Mouse (Mus musculus): ENCODE data around the gene Lrrc27. TPM values are rescaled to one million over a fixed set of nuclear protein-coding genes. Genes with fewer than 3 reads are reported as not detected.

The Lrrc27 gene
- polyA plus RNA-seq, 1 experiment from 2014 or later: 0.43 TPM

DNA sequence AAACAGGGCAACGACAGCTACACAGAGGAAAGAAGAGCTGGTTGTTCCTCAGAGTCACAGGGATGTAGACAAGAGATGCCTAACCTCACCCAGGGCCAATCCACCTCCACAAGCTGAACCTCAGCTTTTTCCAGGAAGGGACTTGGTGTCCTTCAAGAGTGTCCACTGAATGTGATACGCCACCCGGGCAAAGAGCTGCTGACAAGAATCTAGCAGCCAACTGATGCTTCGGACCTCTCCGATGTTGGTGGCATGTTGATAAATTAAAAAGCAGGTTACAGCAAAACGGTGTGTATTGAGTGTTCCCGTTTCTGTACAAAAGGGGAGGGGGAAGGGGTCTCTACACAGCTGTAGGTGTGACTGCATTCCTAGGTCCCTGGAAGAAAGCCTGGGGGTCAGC is 27.9 kb upstream of the Lrrc27 start:
- TF ChIP-seq CTCF (IDR thresholded peaks at IDR 0.05; ENCODE audit: low read depth): no peak
- no peak for TF ChIP-seq EP300 (IDR thresholded peaks at IDR 0.05; ENCODE audit: low read depth)
- Histone ChIP-seq H3K27me3 (ENCODE audit: insufficient read depth, low read length) (peaks cover 44% of the 10 kb centered on the region), H3K36me3 (replicated peaks; ENCODE audit: insufficient read depth, low read length) (no peaks in the 10 kb centered on the region), H3K4me3 (ENCODE audit: low read depth, low read length) (no peak overlapping the region), H3K9ac (replicated peaks) (no peak overlapping the region), H3K27ac (ENCODE audit: low read depth) (no peak overlapping the region), H3K4me2 (ENCODE audit: low read depth, low read length) (no peak overlapping the region), H3K9me3 (ENCODE audit: low read length) (no peaks in the 10 kb centered on the region), H3K4me1 (ENCODE audit: insufficient read depth) (peaks cover 8% of the 10 kb centered on the region)
- DNase-seq (no peak), ATAC-seq (no peak)
- WGBS (ENCODE audit: insufficient replicate concordance): 75% methylated on average over 7 of the region's 7 CpGs

DNA sequence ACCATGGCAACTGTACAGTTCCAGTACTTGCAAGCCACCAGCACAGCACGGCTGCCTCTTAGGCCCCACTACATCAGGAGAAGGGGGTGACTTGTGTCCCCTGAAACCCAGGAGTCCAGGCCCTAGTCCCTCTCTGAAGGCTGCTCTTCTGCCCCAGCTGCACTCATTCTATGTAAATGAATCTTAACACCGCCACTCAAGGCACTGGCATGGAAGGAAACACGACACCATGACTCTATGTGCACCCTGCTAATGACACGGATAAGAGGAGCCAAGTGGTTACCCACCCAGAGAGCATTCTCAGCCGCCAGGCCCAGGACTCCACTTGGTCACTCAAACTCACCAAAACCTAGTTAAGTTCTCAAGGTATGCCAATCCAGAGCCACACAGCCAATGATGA is 26.8 kb upstream of the Lrrc27 start:
- ATAC-seq: no peak
- WGBS (ENCODE audit: insufficient replicate concordance): 45% methylated on average over 5 of the region's 5 CpGs

DNA sequence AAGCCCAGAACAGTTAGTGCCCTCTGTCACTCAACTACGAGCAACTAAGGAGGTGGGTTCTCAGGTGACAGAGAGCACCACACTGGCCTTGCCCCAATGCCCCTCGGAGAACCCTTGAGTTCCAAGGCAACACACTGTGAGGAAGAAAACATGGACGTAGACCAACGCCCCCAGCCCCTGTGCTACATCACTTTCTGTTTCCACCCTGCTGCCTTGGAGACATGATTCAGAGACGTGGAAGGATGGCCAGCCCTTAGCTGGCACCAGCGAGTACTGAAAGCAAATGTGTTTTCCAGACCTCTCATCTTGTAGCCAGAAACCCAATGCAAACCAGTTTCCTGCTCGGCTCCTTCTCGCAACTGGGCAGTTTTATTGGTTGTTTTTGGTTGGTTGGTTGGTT is 26.4 kb upstream of the Lrrc27 start:
- 63% methylated on average over 8 of the region's 8 CpGs for WGBS (ENCODE audit: insufficient replicate concordance)
- TF ChIP-seq EP300 (IDR thresholded peaks at IDR 0.05; ENCODE audit: low read depth) (no peak), CTCF (IDR thresholded peaks at IDR 0.05; ENCODE audit: low read depth) (no peak)
- Histone ChIP-seq H3K27me3 (ENCODE audit: insufficient read depth, low read length) (peaks cover 49% of the 10 kb centered on the region), H3K9ac (replicated peaks) (no peak overlapping the region), H3K4me2 (ENCODE audit: low read depth, low read length) (no peak overlapping the region), H3K9me3 (ENCODE audit: low read length) (no peaks in the 10 kb centered on the region), H3K4me1 (ENCODE audit: insufficient read depth) (peaks cover 8% of the 10 kb centered on the region), H3K4me3 (ENCODE audit: low read depth, low read length) (no peak overlapping the region), H3K36me3 (replicated peaks; ENCODE audit: insufficient read depth, low read length) (no peaks in the 10 kb centered on the region), H3K27ac (ENCODE audit: low read depth) (no peak overlapping the region)
- DNase-seq: no peak
- ATAC-seq: no peak

More for the DNA sequence above, 26.8 kb upstream of the Lrrc27 start:
- Histone ChIP-seq H3K9ac (replicated peaks) (no peak overlapping the region), H3K36me3 (replicated peaks; ENCODE audit: insufficient read depth, low read length) (no peaks in the 10 kb centered on the region), H3K9me3 (ENCODE audit: low read length) (no peaks in the 10 kb centered on the region), H3K27ac (ENCODE audit: low read depth) (no peak overlapping the region), H3K4me1 (ENCODE audit: insufficient read depth) (peaks cover 8% of the 10 kb centered on the region), H3K27me3 (ENCODE audit: insufficient read depth, low read length) (peaks cover 49% of the 10 kb centered on the region), H3K4me3 (ENCODE audit: low read depth, low read length) (no peak overlapping the region), H3K4me2 (ENCODE audit: low read depth, low read length) (no peak overlapping the region)
- no peak for TF ChIP-seq EP300 (IDR thresholded peaks at IDR 0.05; ENCODE audit: low read depth)
- TF ChIP-seq CTCF (IDR thresholded peaks at IDR 0.05; ENCODE audit: low read depth): no peak
- DNase-seq: no peak

DNA sequence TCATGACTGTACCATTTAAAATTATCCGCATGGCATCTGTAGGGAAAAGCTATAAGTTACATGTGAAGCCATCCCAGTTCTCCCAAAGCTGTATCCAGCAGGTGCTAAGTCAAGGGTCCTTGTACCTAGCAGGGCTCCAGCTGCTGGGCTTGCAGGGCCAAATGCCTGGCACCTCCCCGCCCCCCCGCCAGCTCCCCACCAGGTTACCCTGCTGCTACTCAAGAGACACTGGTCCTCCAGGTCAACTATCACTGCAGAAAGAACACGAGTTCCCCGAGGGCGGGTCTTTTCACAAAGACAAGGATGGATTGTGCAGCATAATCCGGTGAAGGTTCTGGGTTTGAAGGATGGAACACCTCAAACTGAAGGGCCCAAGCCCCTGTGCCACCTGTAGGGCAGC is 25.5 kb upstream of the Lrrc27 start:
- Histone ChIP-seq H3K4me2 (ENCODE audit: low read depth, low read length) (peak overlapping the region; percentile 92; the same call in 1 of the 2 replicates), H3K9ac (replicated peaks) (no peak overlapping the region), H3K4me3 (ENCODE audit: low read depth, low read length) (peak overlapping the region; percentile 55)

DNA sequence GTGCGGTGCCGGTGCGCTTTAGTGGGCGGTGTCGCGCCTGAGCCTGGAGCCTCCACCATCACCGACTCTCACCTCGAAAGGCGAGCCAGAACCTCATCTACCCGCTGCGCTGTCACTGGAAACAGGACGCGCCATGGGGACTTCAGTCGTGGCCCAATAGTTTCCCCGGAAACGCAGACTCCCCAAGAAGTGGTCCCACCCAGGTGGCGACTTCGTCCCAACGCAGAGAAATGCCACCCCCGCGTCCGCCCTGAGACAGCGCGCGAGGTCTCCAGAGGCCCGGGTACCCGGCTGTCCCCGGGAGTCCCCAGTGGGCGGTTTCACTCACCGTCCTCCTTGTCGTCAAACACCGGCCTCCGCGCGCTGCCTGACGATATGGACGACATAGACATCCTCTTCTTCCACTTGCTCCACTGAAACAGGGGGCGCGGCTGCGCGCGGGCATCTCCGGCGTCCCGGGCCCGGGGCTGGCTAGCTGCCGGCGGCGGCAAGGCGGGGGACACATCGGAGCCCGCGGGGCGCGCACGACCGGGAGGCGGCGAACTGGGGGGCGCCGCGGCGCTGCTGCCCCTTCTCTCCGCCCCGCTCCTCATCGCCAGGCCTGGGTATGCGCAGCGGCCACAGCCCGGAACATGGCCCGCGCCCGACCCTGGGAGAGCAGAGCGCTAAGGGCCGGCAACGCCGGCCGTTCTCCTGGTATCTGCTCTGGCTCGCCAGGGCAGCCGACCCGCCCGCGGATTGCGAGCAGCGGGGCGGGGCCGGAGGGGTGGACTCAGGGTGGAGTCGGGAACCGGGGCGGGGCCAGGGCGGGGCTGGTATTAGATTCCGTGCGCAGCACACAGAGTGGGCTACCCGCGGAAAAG is 24.8 kb upstream of the Lrrc27 start:
- peak; percentile 63 for ATAC-seq
- peak; percentile 74 for DNase-seq
- peaks cover 8% of the 10 kb centered on the region for H3K4me1 ChIP-seq (ENCODE audit: insufficient read depth)
- TF ChIP-seq EP300 (IDR thresholded peaks at IDR 0.05; ENCODE audit: low read depth) (no peak), CTCF (IDR thresholded peaks at IDR 0.05; ENCODE audit: low read depth) (no peak)
- H3K9ac ChIP-seq (replicated peaks): peak overlapping the region; percentile 26
- H3K4me3 ChIP-seq (ENCODE audit: low read depth, low read length): peak overlapping the region; percentile 55
- H3K27me3 ChIP-seq (ENCODE audit: insufficient read depth, low read length): peaks cover 49% of the 10 kb centered on the region
- H3K27ac ChIP-seq (ENCODE audit: low read depth): no peak overlapping the region
- H3K4me2 ChIP-seq (ENCODE audit: low read depth, low read length): peak overlapping the region; percentile 92
- under 1% methylated on average over 82 of the region's 94 CpGs for WGBS (ENCODE audit: insufficient replicate concordance)
- H3K36me3 ChIP-seq (replicated peaks; ENCODE audit: insufficient read depth, low read length): no peaks in the 10 kb centered on the region
- H3K9me3 ChIP-seq (ENCODE audit: low read length): no peaks in the 10 kb centered on the region

More for the DNA sequence above, 25.5 kb upstream of the Lrrc27 start:
- H3K36me3 ChIP-seq (replicated peaks; ENCODE audit: insufficient read depth, low read length): no peaks in the 10 kb centered on the region
- no peak overlapping the region for H3K27ac ChIP-seq (ENCODE audit: low read depth)
- ATAC-seq (no peak), DNase-seq (no peak)
- TF ChIP-seq EP300 (IDR thresholded peaks at IDR 0.05; ENCODE audit: low read depth): no peak
- no peak for TF ChIP-seq CTCF (IDR thresholded peaks at IDR 0.05; ENCODE audit: low read depth)
- peaks cover 8% of the 10 kb centered on the region for H3K4me1 ChIP-seq (ENCODE audit: insufficient read depth)
- H3K27me3 ChIP-seq (ENCODE audit: insufficient read depth, low read length): peaks cover 49% of the 10 kb centered on the region
- no peaks in the 10 kb centered on the region for H3K9me3 ChIP-seq (ENCODE audit: low read length)
- WGBS (ENCODE audit: insufficient replicate concordance): 38% methylated on average over 7 of the region's 7 CpGs

DNA sequence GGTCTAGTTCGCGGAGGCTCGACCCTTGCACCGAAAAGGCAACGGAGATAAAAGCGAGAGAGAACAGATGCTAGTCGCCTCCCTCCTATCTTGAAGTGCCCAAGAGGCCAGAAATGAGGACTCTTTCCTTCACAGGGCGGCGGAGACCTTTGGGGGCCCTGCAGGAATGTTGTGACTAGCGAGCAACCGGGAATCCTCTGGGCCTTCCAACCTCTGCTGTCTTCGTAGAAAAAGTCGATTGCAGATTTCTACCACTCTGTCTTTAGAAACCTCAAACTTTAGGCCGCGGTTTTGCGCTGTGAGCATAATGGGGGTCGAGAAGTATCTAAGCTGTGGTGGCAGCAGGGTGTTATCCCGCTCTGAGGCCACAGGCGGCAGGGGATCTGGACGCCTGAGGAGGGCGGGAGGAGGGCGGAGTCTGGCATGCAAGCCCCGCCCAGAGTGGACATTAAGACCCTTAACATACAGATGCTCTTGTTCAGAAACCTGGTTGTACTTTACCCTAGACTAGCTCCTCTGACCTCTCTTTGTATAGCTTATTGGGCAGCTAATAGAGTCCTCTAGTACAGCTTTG is 24.1 kb upstream of the Lrrc27 start:
- ATAC-seq: no peak
- TF ChIP-seq EP300 (IDR thresholded peaks at IDR 0.05; ENCODE audit: low read depth) (no peak), CTCF (IDR thresholded peaks at IDR 0.05; ENCODE audit: low read depth) (0 out of 2 replicates have a peak, but pooled peaks have one; percentile 5)

More for the DNA sequence above, 24.1 kb upstream of the Lrrc27 start:
- no peaks in the 10 kb centered on the region for H3K36me3 ChIP-seq (replicated peaks; ENCODE audit: insufficient read depth, low read length)
- no peak overlapping the region for H3K27ac ChIP-seq (ENCODE audit: low read depth)
- peaks cover 49% of the 10 kb centered on the region for H3K27me3 ChIP-seq (ENCODE audit: insufficient read depth, low read length)
- DNase-seq: peak; percentile 32
- peak overlapping the region; percentile 92 for H3K4me2 ChIP-seq (ENCODE audit: low read depth, low read length)
- peaks cover 8% of the 10 kb centered on the region for H3K4me1 ChIP-seq (ENCODE audit: insufficient read depth)
- peak overlapping the region; percentile 55 for H3K4me3 ChIP-seq (ENCODE audit: low read depth, low read length)
- WGBS (ENCODE audit: insufficient replicate concordance): 2% methylated on average over 23 of the region's 23 CpGs
- H3K9ac ChIP-seq (replicated peaks): no peak overlapping the region
- no peaks in the 10 kb centered on the region for H3K9me3 ChIP-seq (ENCODE audit: low read length)
